Mouse (Mus musculus): ENCODE data around the gene Ntrk2. TPM values are rescaled to one million over a fixed set of nuclear protein-coding genes. Genes with fewer than 3 reads are reported as not detected.
A peak's percentile ranks its signal among the peaks of the same experiment; 100 is the strongest.

Ntrk2 gene
- not detected in 2 replicates for polyA plus RNA-seq (2011; ENCODE audit: insufficient read depth, insufficient read length, low replicate concordance, missing spikeins)

DNA sequence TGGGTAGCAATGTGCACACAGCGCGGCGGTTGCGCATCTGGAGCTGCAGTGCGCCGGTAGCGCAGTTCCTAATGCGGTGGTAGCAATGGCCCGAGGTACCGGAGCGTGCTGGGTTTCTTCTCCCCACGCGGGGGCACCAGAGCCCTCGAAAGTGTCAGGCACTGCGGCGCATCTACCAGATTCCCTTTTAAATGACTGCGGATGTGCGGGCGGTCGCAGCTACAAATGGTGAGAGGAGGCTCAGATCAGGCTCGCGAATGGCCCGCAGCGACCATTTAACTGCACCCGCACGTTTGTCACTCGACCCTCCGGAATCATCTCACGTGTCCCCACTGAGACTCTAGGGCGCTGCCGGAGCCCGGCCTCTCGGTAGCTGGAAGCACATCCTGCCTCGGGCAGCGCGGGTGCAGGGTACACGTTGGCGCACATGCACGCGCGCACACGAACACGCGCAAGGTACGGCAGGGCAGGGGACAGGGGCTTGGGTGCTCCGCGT is at the start of gene Ntrk2:
Ntrk2 (plus strand) TSS at position 173 of the 496 bp plus-strand sequence.
- no peak within 1 kb of the TSS for H3K4me3 ChIP-seq (replicated peaks; ENCODE audit: control insufficient read depth, low read depth, low read length)
- TF ChIP-seq POLR2A (IDR thresholded peaks at IDR 0.05; ENCODE audit: borderline replicate concordance, control insufficient read depth, low read depth, low read length) (no peak), CTCF (IDR thresholded peaks at IDR 0.05; ENCODE audit: control insufficient read depth, insufficient read depth, low read length) (peak; percentile 21; the same call in 1 of the 2 replicates)
- WGBS, result 3% methylated on average over 47 of the region's 47 CpGs

DNA sequence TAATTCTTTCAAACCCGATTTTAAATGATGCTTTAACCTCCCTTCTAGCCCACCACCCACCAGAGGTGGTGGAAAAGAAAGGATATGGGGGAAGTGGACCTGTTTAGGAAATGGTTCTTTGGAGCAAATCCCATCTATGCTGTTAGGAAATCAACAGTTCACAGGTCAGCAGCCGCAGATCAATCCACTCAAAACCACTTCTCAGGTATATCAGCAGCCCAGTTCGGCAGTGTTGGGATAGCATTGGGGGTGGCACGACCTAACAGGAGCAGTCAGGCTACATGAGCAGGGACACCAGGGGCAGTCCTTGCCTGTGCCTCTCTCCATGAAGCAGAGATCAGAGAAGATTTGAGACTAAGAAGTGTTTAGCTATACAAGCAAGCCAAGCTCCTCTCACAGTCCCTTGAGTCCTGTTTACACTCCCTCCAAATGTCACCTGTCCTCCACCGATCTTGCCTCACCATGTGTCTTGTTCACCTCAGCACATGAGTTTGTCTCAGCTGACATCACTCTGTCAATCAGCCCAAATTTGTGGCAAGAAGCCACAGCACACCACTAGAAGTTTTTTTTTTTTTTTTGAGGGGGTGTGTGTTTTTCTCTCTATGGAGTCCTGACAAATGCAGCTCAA is 45.3 kb upstream of the Ntrk2 start:
- TF ChIP-seq POLR2A (IDR thresholded peaks at IDR 0.05; ENCODE audit: borderline replicate concordance, control insufficient read depth, low read depth, low read length), result no peak
- TF ChIP-seq CTCF (IDR thresholded peaks at IDR 0.05; ENCODE audit: control insufficient read depth, insufficient read depth, low read length), result no peak
- Histone ChIP-seq H3K27ac (ENCODE audit: control insufficient read depth, insufficient read depth, low read depth, low read length, poor library complexity) (no peak overlapping the region), H3K4me3 (replicated peaks; ENCODE audit: control insufficient read depth, low read depth, low read length) (no peak overlapping the region), H3K4me1 (ENCODE audit: control insufficient read depth, insufficient read depth, low read length) (no peaks in the 10 kb centered on the region)
- WGBS, result 84% methylated on average over 5 of the region's 5 CpGs

More for the DNA sequence above, at the start of gene Ntrk2:
- no peak within 1 kb of the TSS for H3K27ac ChIP-seq (ENCODE audit: control insufficient read depth, insufficient read depth, low read depth, low read length, poor library complexity)
- H3K4me1 ChIP-seq (ENCODE audit: control insufficient read depth, insufficient read depth, low read length), result no peaks in the 10 kb centered on the region

- Histone ChIP-seq H3K27ac (ENCODE audit: control insufficient read depth, insufficient read depth, low read depth, low read length, poor library complexity) (no peak overlapping the region), H3K4me3 (replicated peaks; ENCODE audit: control insufficient read depth, low read depth, low read length) (no peak overlapping the region), H3K4me1 (ENCODE audit: control insufficient read depth, insufficient read depth, low read length) (no peaks in the 10 kb centered on the region)
- WGBS, result 79% methylated on average over 6 of the region's 6 CpGs
- no peak for TF ChIP-seq CTCF (IDR thresholded peaks at IDR 0.05; ENCODE audit: control insufficient read depth, insufficient read depth, low read length)
- TF ChIP-seq POLR2A (IDR thresholded peaks at IDR 0.05; ENCODE audit: borderline replicate concordance, control insufficient read depth, low read depth, low read length), result no peak
Measured at GRCm38 (mm10) chr13:58768258-58768657, 38.1 kb upstream of the Ntrk2 start.

GRCm38 (mm10) chr13:58769438-58769837 is 36.9 kb upstream of the Ntrk2 start:
- Histone ChIP-seq H3K4me1 (ENCODE audit: control insufficient read depth, insufficient read depth, low read length) (no peaks in the 10 kb centered on the region), H3K27ac (ENCODE audit: control insufficient read depth, insufficient read depth, low read depth, low read length, poor library complexity) (no peak overlapping the region), H3K4me3 (replicated peaks; ENCODE audit: control insufficient read depth, low read depth, low read length) (no peak overlapping the region)
- TF ChIP-seq CTCF (IDR thresholded peaks at IDR 0.05; ENCODE audit: control insufficient read depth, insufficient read depth, low read length) (no peak), POLR2A (IDR thresholded peaks at IDR 0.05; ENCODE audit: borderline replicate concordance, control insufficient read depth, low read depth, low read length) (no peak)
- 61% methylated on average over 2 of the region's 2 CpGs for WGBS

DNA sequence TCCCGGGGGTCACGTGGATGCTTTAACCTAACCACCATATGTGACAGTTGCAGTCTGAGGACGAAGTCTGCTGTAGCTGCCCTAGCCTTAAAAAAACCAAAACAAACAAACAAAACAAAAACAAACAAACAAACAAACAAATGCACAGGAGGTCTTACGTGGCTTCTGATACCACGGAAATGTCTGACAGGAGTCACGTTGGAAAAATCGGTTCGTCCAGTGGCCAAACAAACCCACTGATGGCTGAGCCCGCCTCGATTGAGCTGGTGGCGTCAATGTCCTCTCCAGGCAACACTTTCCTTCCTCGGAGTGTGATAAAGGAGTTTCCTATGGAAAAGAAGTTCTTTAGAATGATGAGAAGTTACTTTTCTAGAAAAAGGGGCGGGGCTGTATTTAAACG is 27.1 kb upstream of the Ntrk2 start:
- WGBS, result 86% methylated on average over 14 of the region's 14 CpGs
- Histone ChIP-seq H3K4me3 (replicated peaks; ENCODE audit: control insufficient read depth, low read depth, low read length) (no peak overlapping the region), H3K27ac (ENCODE audit: control insufficient read depth, insufficient read depth, low read depth, low read length, poor library complexity) (no peak overlapping the region), H3K4me1 (ENCODE audit: control insufficient read depth, insufficient read depth, low read length) (no peaks in the 10 kb centered on the region)
- TF ChIP-seq CTCF (IDR thresholded peaks at IDR 0.05; ENCODE audit: control insufficient read depth, insufficient read depth, low read length) (no peak), POLR2A (IDR thresholded peaks at IDR 0.05; ENCODE audit: borderline replicate concordance, control insufficient read depth, low read depth, low read length) (no peak)

GRCm38 (mm10) chr13:58786476-58786875 is 19.9 kb upstream of the Ntrk2 start:
- no peaks in the 10 kb centered on the region for H3K4me1 ChIP-seq (ENCODE audit: control insufficient read depth, insufficient read depth, low read length)
- WGBS, result 18% methylated on average over 3 of the region's 3 CpGs
- H3K27ac ChIP-seq (ENCODE audit: control insufficient read depth, insufficient read depth, low read depth, low read length, poor library complexity), result no peak overlapping the region
- H3K4me3 ChIP-seq (replicated peaks; ENCODE audit: control insufficient read depth, low read depth, low read length), result no peak overlapping the region
- no peak for TF ChIP-seq POLR2A (IDR thresholded peaks at IDR 0.05; ENCODE audit: borderline replicate concordance, control insufficient read depth, low read depth, low read length)
- TF ChIP-seq CTCF (IDR thresholded peaks at IDR 0.05; ENCODE audit: control insufficient read depth, insufficient read depth, low read length), result no peak

GRCm38 (mm10) chr13:58790741-58791140 is 15.6 kb upstream of the Ntrk2 start:
- Histone ChIP-seq H3K27ac (ENCODE audit: control insufficient read depth, insufficient read depth, low read depth, low read length, poor library complexity) (no peak overlapping the region), H3K4me3 (replicated peaks; ENCODE audit: control insufficient read depth, low read depth, low read length) (no peak overlapping the region), H3K4me1 (ENCODE audit: control insufficient read depth, insufficient read depth, low read length) (no peaks in the 10 kb centered on the region)
- WGBS, result 70% methylated on average over 7 of the region's 7 CpGs
- no peak for TF ChIP-seq CTCF (IDR thresholded peaks at IDR 0.05; ENCODE audit: control insufficient read depth, insufficient read depth, low read length)
- TF ChIP-seq POLR2A (IDR thresholded peaks at IDR 0.05; ENCODE audit: borderline replicate concordance, control insufficient read depth, low read depth, low read length), result no peak

GRCm38 (mm10) chr13:58797386-58797785 is 9.0 kb upstream of the Ntrk2 start:
- H3K4me1 ChIP-seq (ENCODE audit: control insufficient read depth, insufficient read depth, low read length), result no peaks in the 10 kb centered on the region
- no peak overlapping the region for H3K27ac ChIP-seq (ENCODE audit: control insufficient read depth, insufficient read depth, low read depth, low read length, poor library complexity)
- WGBS, result 86% methylated on average over 7 of the region's 7 CpGs
- TF ChIP-seq POLR2A (IDR thresholded peaks at IDR 0.05; ENCODE audit: borderline replicate concordance, control insufficient read depth, low read depth, low read length), result no peak
- TF ChIP-seq CTCF (IDR thresholded peaks at IDR 0.05; ENCODE audit: control insufficient read depth, insufficient read depth, low read length), result no peak
- no peak overlapping the region for H3K4me3 ChIP-seq (replicated peaks; ENCODE audit: control insufficient read depth, low read depth, low read length)
